Mouse (Mus musculus): ENCODE results near the gene Alpk1.

DNA sequence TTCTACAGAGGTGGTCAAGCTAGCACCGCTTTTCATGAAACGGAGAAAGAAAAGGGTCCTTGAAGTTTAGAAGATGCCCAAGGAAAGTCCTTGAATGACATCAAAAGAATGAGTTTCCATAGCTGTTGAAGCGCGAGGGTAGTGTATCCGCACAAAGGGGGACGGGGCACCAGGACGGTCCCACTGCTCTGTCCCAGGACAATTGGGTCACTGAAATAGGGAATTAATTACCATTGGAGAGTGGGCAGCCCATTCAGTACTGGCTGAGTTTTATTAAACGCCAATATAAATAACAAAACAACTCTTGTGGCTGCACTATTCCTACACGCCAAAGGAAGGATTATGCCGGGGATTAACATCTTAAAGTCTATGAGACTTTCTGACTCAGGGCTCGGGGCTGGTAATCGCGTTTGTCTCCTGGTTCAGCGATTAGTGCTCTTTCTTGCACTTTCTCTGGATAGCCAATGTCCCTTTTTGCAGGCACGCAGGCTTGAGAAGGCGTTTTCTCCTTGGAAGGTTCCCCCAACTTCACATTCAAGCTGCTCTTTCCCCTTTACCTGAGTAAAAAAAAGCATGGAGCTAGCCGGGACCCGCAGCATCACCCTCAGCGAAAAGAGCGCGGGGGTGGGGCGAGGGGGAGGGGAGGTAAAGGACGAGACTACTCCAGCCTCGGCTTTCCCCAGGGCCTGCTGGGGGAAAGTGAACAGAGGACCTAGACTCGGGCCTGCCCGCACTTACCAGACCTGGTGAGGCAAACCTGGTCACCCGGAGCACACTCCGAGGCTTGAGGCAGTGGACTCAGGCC is 153.0 kb downstream of the Alpk1 start:
- TF ChIP-seq CTCF (IDR thresholded peaks at IDR 0.05), result no peak
- TF ChIP-seq EP300 (IDR thresholded peaks at IDR 0.05), result no peak
